Mouse (Mus musculus): ENCODE measurements around the gene Hmg20b. TPM values are rescaled to one million over a fixed set of nuclear protein-coding genes. Genes with fewer than 3 reads are reported as not detected.

Hmg20b gene
- total RNA-seq, 1 experiment, result 43.5 TPM

DNA sequence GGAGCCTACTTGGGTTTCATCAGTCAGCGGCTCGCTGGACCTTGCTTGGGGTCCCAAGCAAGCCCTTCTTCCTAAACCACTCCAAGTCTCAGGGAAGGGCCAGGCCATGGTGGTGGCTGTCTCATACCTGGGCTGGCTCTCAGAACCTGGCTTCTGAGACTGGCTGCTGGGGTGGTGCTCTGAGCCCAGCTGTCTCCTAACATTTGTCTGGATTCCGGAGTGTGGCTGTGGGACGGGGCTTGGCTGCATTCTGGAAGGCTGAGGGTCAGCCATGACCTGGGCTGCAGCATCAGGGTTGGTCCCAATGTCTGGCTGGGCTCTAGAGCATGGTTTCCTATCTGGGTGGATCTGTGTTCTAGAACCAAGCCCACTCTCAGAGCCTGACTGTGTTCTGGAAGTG is 13.7 kb downstream of the Hmg20b start:
- DNase-seq (ENCODE audit: low read depth, low spot score), result no peak
- Histone ChIP-seq H3K9me3 (ENCODE audit: control insufficient read depth, insufficient read depth, low read depth, low read length) (no peaks in the 10 kb centered on the region), H3K4me1 (ENCODE audit: control insufficient read depth in 2 of 2, insufficient read depth in 2 of 2, low read length in 2 of 2, poor library complexity in 1 of 2) (peaks cover 0 to 36% of the 10 kb centered on the region in 2 experiments; a peak in 1 of 4 replicates), H3K36me3 (ENCODE audit: control insufficient read depth, insufficient read depth, low read length, poor library complexity, severe bottlenecking) (no peaks in the 10 kb centered on the region), H3K9ac (ENCODE audit: insufficient read depth, low read depth, low read length, poor library complexity, severe bottlenecking) (no peak overlapping the region), H3K4me3 (ENCODE audit: insufficient read depth in 1 of 2, low read depth in 1 of 2, low read length in 2 of 2, poor library complexity in 1 of 2, severe bottlenecking in 1 of 2) (no peak overlapping the region), H3K27ac (ENCODE audit: insufficient read depth, low read depth, low read length, poor library complexity, severe bottlenecking) (no peak overlapping the region)
- TF ChIP-seq ZC3H11A (IDR thresholded peaks at IDR 0.05; ENCODE audit: borderline replicate concordance, low read depth, low read length), result no peak
- no peak for TF ChIP-seq ZNF384 (IDR thresholded peaks at IDR 0.05; ENCODE audit: low read depth, low read length)
- no peak for TF ChIP-seq CHD2 (IDR thresholded peaks at IDR 0.05; ENCODE audit: low read depth, low read length)
- no peak for TF ChIP-seq MAFK (IDR thresholded peaks at IDR 0.05; ENCODE audit: insufficient read depth, low read depth, low read length)
- TF ChIP-seq HCFC1 (IDR thresholded peaks at IDR 0.05; ENCODE audit: borderline replicate concordance, insufficient read depth, low read length), result no peak
- in situ Hi-C loops (cut with MboI; ENCODE audit: low sequenced_read_pairs in 2 of 2, unreplicated experiment in 2 of 2), result no loop called here

- peak overlapping the region in 1 of 2 experiments; percentile 9; a peak in 1 of 4 replicates for H3K4me3 ChIP-seq (ENCODE audit: insufficient read depth in 1 of 2, low read depth in 1 of 2, low read length in 2 of 2, poor library complexity in 1 of 2, severe bottlenecking in 1 of 2)
Measured at GRCm38 (mm10) chr10:81335393-81336340, 14.6 kb downstream of the Hmg20b start.

GRCm38 (mm10) chr10:81334324-81334723 is 16.0 kb downstream of the Hmg20b start:
- peaks cover 0 to 27% of the 10 kb centered on the region in 2 experiments; a peak in 1 of 4 replicates for H3K4me1 ChIP-seq (ENCODE audit: control insufficient read depth in 2 of 2, insufficient read depth in 2 of 2, low read length in 2 of 2, poor library complexity in 1 of 2)
- H3K27ac ChIP-seq (ENCODE audit: insufficient read depth, low read depth, low read length, poor library complexity, severe bottlenecking), result no peak overlapping the region
- no peaks in the 10 kb centered on the region for H3K36me3 ChIP-seq (ENCODE audit: control insufficient read depth, insufficient read depth, low read length, poor library complexity, severe bottlenecking)
- H3K4me3 ChIP-seq (ENCODE audit: insufficient read depth in 1 of 2, low read depth in 1 of 2, low read length in 2 of 2, poor library complexity in 1 of 2, severe bottlenecking in 1 of 2), result no peak overlapping the region
- no peak for DNase-seq (ENCODE audit: low read depth, low spot score)
- in situ Hi-C loops (cut with MboI; ENCODE audit: low sequenced_read_pairs in 2 of 2, unreplicated experiment in 2 of 2), result no loop called here
- no peaks in the 10 kb centered on the region for H3K9me3 ChIP-seq (ENCODE audit: control insufficient read depth, insufficient read depth, low read depth, low read length)
- no peak overlapping the region for H3K9ac ChIP-seq (ENCODE audit: insufficient read depth, low read depth, low read length, poor library complexity, severe bottlenecking)
- TF ChIP-seq CHD2 (IDR thresholded peaks at IDR 0.05; ENCODE audit: low read depth, low read length), result no peak
- no peak for TF ChIP-seq HCFC1 (IDR thresholded peaks at IDR 0.05; ENCODE audit: borderline replicate concordance, insufficient read depth, low read length)
- TF ChIP-seq ZNF384 (IDR thresholded peaks at IDR 0.05; ENCODE audit: low read depth, low read length), result no peak
- TF ChIP-seq ZC3H11A (IDR thresholded peaks at IDR 0.05; ENCODE audit: borderline replicate concordance, low read depth, low read length), result no peak
- no peak for TF ChIP-seq MAFK (IDR thresholded peaks at IDR 0.05; ENCODE audit: insufficient read depth, low read depth, low read length)

More at GRCm38 (mm10) chr10:81335393-81336340, 14.6 kb downstream of the Hmg20b start:
- no peak for TF ChIP-seq MAFK (IDR thresholded peaks at IDR 0.05; ENCODE audit: insufficient read depth, low read depth, low read length)
- TF ChIP-seq ZNF384 (IDR thresholded peaks at IDR 0.05; ENCODE audit: low read depth, low read length), result no peak
- DNase-seq (ENCODE audit: low read depth, low spot score), result no peak
- in situ Hi-C loops (cut with MboI; ENCODE audit: low sequenced_read_pairs in 2 of 2, unreplicated experiment in 2 of 2), result no loop called here
- no peak overlapping the region for H3K27ac ChIP-seq (ENCODE audit: insufficient read depth, low read depth, low read length, poor library complexity, severe bottlenecking)
- no peaks in the 10 kb centered on the region for H3K36me3 ChIP-seq (ENCODE audit: control insufficient read depth, insufficient read depth, low read length, poor library complexity, severe bottlenecking)
- H3K9me3 ChIP-seq (ENCODE audit: control insufficient read depth, insufficient read depth, low read depth, low read length), result no peaks in the 10 kb centered on the region
- H3K9ac ChIP-seq (ENCODE audit: insufficient read depth, low read depth, low read length, poor library complexity, severe bottlenecking), result no peak overlapping the region
- H3K4me1 ChIP-seq (ENCODE audit: control insufficient read depth in 2 of 2, insufficient read depth in 2 of 2, low read length in 2 of 2, poor library complexity in 1 of 2), result peaks cover 0 to 28% of the 10 kb centered on the region in 2 experiments; a peak in 1 of 4 replicates

GRCm38 (mm10) chr10:81332277-81332676 is 18.0 kb downstream of the Hmg20b start:
- Histone ChIP-seq H3K9ac (ENCODE audit: insufficient read depth, low read depth, low read length, poor library complexity, severe bottlenecking) (peak overlapping the region; percentile 45), H3K4me1 (ENCODE audit: control insufficient read depth in 2 of 2, insufficient read depth in 2 of 2, low read length in 2 of 2, poor library complexity in 1 of 2) (peaks cover 5 to 35% of the 10 kb centered on the region in 2 experiments; a peak in 3 of 4 replicates), H3K27ac (ENCODE audit: insufficient read depth, low read depth, low read length, poor library complexity, severe bottlenecking) (no peak overlapping the region), H3K9me3 (ENCODE audit: control insufficient read depth, insufficient read depth, low read depth, low read length) (no peaks in the 10 kb centered on the region), H3K36me3 (ENCODE audit: control insufficient read depth, insufficient read depth, low read length, poor library complexity, severe bottlenecking) (0 out of 2 replicates have a peak, but pooled peaks cover under 1% of the 10 kb centered on the region), H3K4me3 (ENCODE audit: insufficient read depth in 1 of 2, low read depth in 1 of 2, low read length in 2 of 2, poor library complexity in 1 of 2, severe bottlenecking in 1 of 2) (peak overlapping the region; percentile 48 to 63)
- TF ChIP-seq ZNF384 (IDR thresholded peaks at IDR 0.05; ENCODE audit: low read depth, low read length) (no peak), MAFK (IDR thresholded peaks at IDR 0.05; ENCODE audit: insufficient read depth, low read depth, low read length) (no peak), HCFC1 (IDR thresholded peaks at IDR 0.05; ENCODE audit: borderline replicate concordance, insufficient read depth, low read length) (no peak), CHD2 (IDR thresholded peaks at IDR 0.05; ENCODE audit: low read depth, low read length) (no peak), ZC3H11A (IDR thresholded peaks at IDR 0.05; ENCODE audit: borderline replicate concordance, low read depth, low read length) (no peak)
- DNase-seq (ENCODE audit: low read depth, low spot score), result no peak
- in situ Hi-C loops (cut with MboI; ENCODE audit: low sequenced_read_pairs in 2 of 2, unreplicated experiment in 2 of 2), result no loop called here
